Mouse (Mus musculus) ES-E14 (cell line): ENCODE results near the gene Myo1h. TPM values are rescaled to one million over a fixed set of nuclear protein-coding genes. Genes with fewer than 3 reads are reported as not detected.

Source experiments
- DNase-seq: peaks from one replicate; pipeline ENCODE4 v3.0.0-alpha.2; 2013; ENCODE audit warnings: low read depth, low spot score
- H3K27ac ChIP-seq: 2 replicates; pipeline ENCODE4 v1.5.1; 2012; ENCODE audit warnings: low read depth, mild to moderate bottlenecking, low read length, moderate library complexity, mixed read lengths; ENCODE audit not compliant: poor library complexity, insufficient read depth, severe bottlenecking
- H3K36me3 ChIP-seq: 2 replicates; pipeline ENCODE4 v1.6.1; 2012; ENCODE audit warnings: mild to moderate bottlenecking, low read length, moderate library complexity, mixed read lengths; ENCODE audit not compliant: control insufficient read depth, poor library complexity, insufficient read depth, severe bottlenecking
- H3K4me1 ChIP-seq, 2 experiments: fragments of 150-350 bp in 1 of 2; sonication (generic) in 1 of 2; 2 replicates each; pipeline ENCODE4 v1.6.1; 2012; ENCODE audit warnings: low read length in 2 of 2, mild to moderate bottlenecking in 1 of 2, mixed read lengths in 1 of 2; ENCODE audit not compliant: control insufficient read depth in 2 of 2, insufficient read depth in 2 of 2, poor library complexity in 1 of 2
- H3K4me3 ChIP-seq, 2 experiments: fragments of 150-350 bp in 1 of 2; sonication (generic) in 1 of 2; 2 replicates each; pipeline ENCODE4 v1.5.1; 2012; ENCODE audit warnings: low read length in 2 of 2, low read depth in 1 of 2, mild to moderate bottlenecking in 1 of 2, mixed read lengths in 1 of 2; ENCODE audit not compliant: insufficient read depth in 1 of 2, poor library complexity in 1 of 2, severe bottlenecking in 1 of 2
- H3K9ac ChIP-seq: 2 replicates; pipeline ENCODE4 v1.6.1; 2012; ENCODE audit warnings: low read depth, mild to moderate bottlenecking, low read length, mixed read lengths; ENCODE audit not compliant: poor library complexity, insufficient read depth, severe bottlenecking
- H3K9me3 ChIP-seq: fragments of 150-350 bp; sonication (generic); 2 replicates; pipeline ENCODE4 v1.6.1; 2012; ENCODE audit warnings: low read depth, mild to moderate bottlenecking, low read length; ENCODE audit not compliant: control insufficient read depth, insufficient read depth
- CHD2 ChIP-seq: IDR thresholded peaks from 2 replicates; pipeline ENCODE4 v1.6.1; 2014; ENCODE audit warnings: mild to moderate bottlenecking, low read depth, low read length, inconsistent platforms
- HCFC1 ChIP-seq: IDR thresholded peaks from 2 replicates; pipeline ENCODE4 v1.6.1; 2012; ENCODE audit warnings: low read length, inconsistent platforms, borderline replicate concordance; ENCODE audit not compliant: insufficient read depth
- MAFK ChIP-seq: IDR thresholded peaks from 2 replicates; pipeline ENCODE4 v1.6.1; 2014; ENCODE audit warnings: mild to moderate bottlenecking, low read depth, low read length, inconsistent platforms; ENCODE audit not compliant: insufficient read depth
- ZC3H11A ChIP-seq: IDR thresholded peaks from 2 replicates; pipeline ENCODE4 v1.6.1; 2012; ENCODE audit warnings: low read depth, mild to moderate bottlenecking, inconsistent platforms, low read length, borderline replicate concordance
- ZNF384 ChIP-seq: IDR thresholded peaks from 2 replicates; pipeline ENCODE4 v1.6.1; 2012; ENCODE audit warnings: low read depth, low read length, inconsistent platforms
- in situ Hi-C, 2 experiments: fragments of 600-800 bp; cut with MboI; formaldehyde crosslinking; loops; one replicate each; pipeline ENCODE4 v1.15.1; 2025; ENCODE audit warnings: low sequenced_read_pairs in 2 of 2, inconsistent platforms in 1 of 2; ENCODE audit not compliant: unreplicated experiment in 2 of 2
- total RNA-seq: library from RNA; depleted of rRNA; stranded (reverse); fragments of 300-350 nt; gene quantifications from 2 replicates; pipeline ENCODE4 v1.2.3, GENCODE M21; 2012

Gene Myo1h
- total RNA-seq, 1 experiment, result 5.6 TPM

GRCm38 (mm10) chr5:114298212-114298894, 9.4 kb downstream of the Myo1h start:
- DNase-seq, result no peak
- Histone ChIP-seq H3K4me1 (no peaks in the 10 kb centered on the region), H3K27ac (no peak overlapping the region), H3K4me3 (no peak overlapping the region), H3K9ac (no peak overlapping the region), H3K9me3 (no peaks in the 10 kb centered on the region), H3K36me3 (no peaks in the 10 kb centered on the region)
- no peak for TF ChIP-seq ZNF384
- in situ Hi-C loops, result no loop called here

- no peak for DNase-seq
- H3K4me3 ChIP-seq, result no peak overlapping the region
- H3K27ac ChIP-seq, result no peak overlapping the region
- H3K9me3 ChIP-seq, result no peaks in the 10 kb centered on the region
- no peak for TF ChIP-seq ZC3H11A
- TF ChIP-seq HCFC1, result no peak
- TF ChIP-seq ZNF384, result no peak
- TF ChIP-seq CHD2, result no peak
- TF ChIP-seq MAFK, result no peak
- H3K4me1 ChIP-seq, result no peaks in the 10 kb centered on the region
- no peaks in the 10 kb centered on the region for H3K36me3 ChIP-seq
- H3K9ac ChIP-seq, result no peak overlapping the region
- in situ Hi-C loops, result no loop called here
These were observed 10.3 kb downstream of the Myo1h start for GRCm38 (mm10) chr5:114299156-114299855.

GRCm38 (mm10) chr5:114299883-114300610, 11.1 kb downstream of the Myo1h start:
- DNase-seq, result no peak
- Histone ChIP-seq H3K4me1 (no peaks in the 10 kb centered on the region), H3K9me3 (no peaks in the 10 kb centered on the region), H3K36me3 (no peaks in the 10 kb centered on the region), H3K4me3 (no peak overlapping the region), H3K9ac (no peak overlapping the region), H3K27ac (no peak overlapping the region)
- in situ Hi-C loops, result loop anchor here in 1 of 2 experiments (10.0 kb wide), 1 partner anchor 115 kb away; no protein-coding TSS in a partner anchor
- TF ChIP-seq HCFC1, result no peak
- no peak for TF ChIP-seq ZC3H11A
- TF ChIP-seq MAFK, result no peak
- TF ChIP-seq ZNF384, result no peak
- no peak for TF ChIP-seq CHD2

GRCm38 (mm10) chr5:114303166-114303565, 14.2 kb downstream of the Myo1h start:
- in situ Hi-C loops, result loop anchor here in 1 of 2 experiments (10.0 kb wide), 1 partner anchor 118 kb away; no protein-coding TSS in a partner anchor
- H3K4me1 ChIP-seq, result no peaks in the 10 kb centered on the region

More at GRCm38 (mm10) chr5:114303166-114303565, 14.2 kb downstream of the Myo1h start:
- no peak for DNase-seq
- Histone ChIP-seq H3K27ac (no peak overlapping the region), H3K36me3 (no peaks in the 10 kb centered on the region), H3K4me3 (no peak overlapping the region), H3K9me3 (no peaks in the 10 kb centered on the region), H3K9ac (no peak overlapping the region)
- TF ChIP-seq ZNF384 (no peak), MAFK (no peak), CHD2 (no peak), HCFC1 (no peak), ZC3H11A (no peak)
